Mouse (Mus musculus) CD4-positive naive resting alpha-beta T cell, adult 57 days (primary cell): ENCODE measurements around the gene Lsr. TPM values are rescaled to one million over a fixed set of nuclear protein-coding genes. Genes with fewer than 3 reads are reported as not detected.

Experiments used
- total RNA-seq: library from RNA; stranded (reverse); gene quantifications from one replicate; pipeline ENCODE4 v1.2.4, GENCODE M21; 2023

The Lsr gene
- 2.9 TPM for total RNA-seq

DNA sequence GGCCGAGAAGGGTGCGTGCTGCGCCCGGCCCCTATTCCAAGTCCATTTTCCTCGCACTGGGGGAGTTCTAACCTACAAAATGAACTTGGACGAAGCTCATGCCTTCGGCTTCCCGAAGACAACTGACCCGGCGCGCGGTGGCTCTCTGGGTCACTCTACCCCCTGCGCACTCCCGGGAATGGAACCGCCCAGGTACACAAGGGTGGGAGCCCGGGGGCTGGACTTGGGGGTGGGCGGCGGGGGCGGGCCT, at the start of gene Lsr:
Gene Lsr, minus strand, starts transcription at position 214 of the 250 bp plus-strand sequence.

GRCm38 (mm10) chr7:30973501-30974289, 431 bp upstream of the Lsr start, which contains the start of gene Fam187b:
Fam187b (plus strand) TSS chr7:30973790.

GRCm38 (mm10) chr7:30956756-30957366, 16.4 kb downstream of the Lsr start, which contains the start of gene Usf2:
Usf2 (minus strand) TSS chr7:30956803.

DNA sequence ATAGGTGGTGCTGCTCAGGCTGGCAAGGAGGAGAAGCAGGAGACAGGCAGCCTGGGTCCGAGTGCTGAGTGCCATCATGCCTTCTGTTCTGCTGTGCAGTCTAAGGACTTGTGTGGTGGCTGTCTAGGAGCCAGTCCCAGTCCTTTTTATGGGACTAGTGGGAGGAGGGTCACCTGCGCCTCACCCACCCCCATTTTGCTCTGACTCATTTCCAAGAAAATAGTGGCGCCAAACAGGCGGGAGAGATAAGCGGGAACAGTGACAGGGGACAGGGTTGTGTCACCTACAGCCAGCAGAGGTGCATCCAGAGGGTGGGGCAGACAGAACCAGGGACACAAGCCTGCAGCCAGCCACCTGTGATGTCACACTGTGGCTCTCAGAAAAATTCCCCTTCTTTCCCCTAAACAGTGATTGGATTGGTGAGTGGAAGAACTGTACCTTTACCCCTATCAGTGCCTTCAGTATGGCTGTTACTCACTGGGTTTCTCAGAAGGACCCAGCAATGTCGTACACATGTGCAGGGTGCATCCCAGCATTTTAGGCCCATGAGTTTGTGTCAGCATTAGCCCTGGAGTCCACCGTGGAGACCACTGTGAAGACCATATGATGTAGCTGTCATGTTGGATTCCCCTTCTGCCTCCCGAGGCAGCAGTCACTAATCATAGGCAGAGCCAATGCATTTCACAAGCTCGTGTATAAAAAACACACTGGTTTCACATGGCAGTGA, 29.2 kb downstream of the Lsr start, which contains the start of gene Hamp:
Gene Hamp, minus strand, starts transcription at position 124 of the 727 bp plus-strand sequence.

GRCm38 (mm10) chr7:30924581-30924980, 48.7 kb downstream of the Lsr start, which contains the start of gene Hamp2:
Hamp2 (minus strand) TSS chr7:30924681.

GRCm38 (mm10) chr7:30914732-30915131, 58.5 kb downstream of the Lsr start, which contains the start of gene Mag:
Mag (minus strand) TSS chr7:30914873.

Other genes with a start within 250 kb of the Lsr start
- 41.1 TPM for gene Tmem147, start 243.9 kb downstream of the Lsr start, total RNA-seq
- not detected for gene Gapdhs, start 229.8 kb downstream of the Lsr start, total RNA-seq
- gene Sbsn, start 222.0 kb downstream of the Lsr start, total RNA-seq = 4.5 TPM
- gene Dmkn, start 209.7 kb downstream of the Lsr start, total RNA-seq = not detected
- not detected for gene Krtdap, start 185.6 kb downstream of the Lsr start, total RNA-seq
- gene Ffar2, start 149.7 kb downstream of the Lsr start, total RNA-seq = 0.86 TPM
- gene Ffar3, start 117.3 kb downstream of the Lsr start, total RNA-seq = not detected
- gene Ffar1, start 111.9 kb downstream of the Lsr start, total RNA-seq = 0.30 TPM
- gene Cd22, start 93.1 kb downstream of the Lsr start, total RNA-seq = 33.5 TPM
- not detected for gene Mag, start 58.6 kb downstream of the Lsr start, total RNA-seq
- not detected for gene Hamp2, start 48.8 kb downstream of the Lsr start, total RNA-seq
- not detected for gene Hamp, start 29.4 kb downstream of the Lsr start, total RNA-seq
- gene Usf2, start 16.7 kb downstream of the Lsr start, total RNA-seq = 168 TPM
- gene Fam187b, start 326 bp upstream of the Lsr start, total RNA-seq = not detected
- gene Fxyd5, start 69.0 kb upstream of the Lsr start, total RNA-seq = 934 TPM
- not detected for gene Fxyd7, start 78.0 kb upstream of the Lsr start, total RNA-seq
- not detected for gene Fxyd1, start 83.7 kb upstream of the Lsr start, total RNA-seq
- gene Lgi4, start 85.9 kb upstream of the Lsr start, total RNA-seq = 0.27 TPM
- gene Fxyd3, start 103.2 kb upstream of the Lsr start, total RNA-seq = 1.3 TPM
- 1.9 TPM for gene Hpn, start 141.8 kb upstream of the Lsr start, total RNA-seq
- gene Scn1b, start 153.5 kb upstream of the Lsr start, total RNA-seq = 1.1 TPM
- gene Gramd1a, start 182.4 kb upstream of the Lsr start, total RNA-seq = 886 TPM